Mouse (Mus musculus) stomach, postnatal 0 days (tissue): ENCODE measurements at regions not wholly inside any gene's neighbourhood (a gene's known extent, or its start where the extent isn't known, plus 50 kb on each side); places are given as distances from the start of the nearest gene placed in this dataset.

Experiments
- CTCF ChIP-seq: IDR thresholded peaks from 2 replicates; pipeline ENCODE4 v1.5.1; 2016; ENCODE audit warnings: antibody characterized with exemption, low read depth, mild to moderate bottlenecking, moderate library complexity
- EP300 ChIP-seq: optimal IDR thresholded peaks from 2 replicates; pipeline ENCODE3; 2016; ENCODE audit warnings: antibody characterized with exemption

- TF ChIP-seq EP300 (no peak), CTCF (no peak)
These were observed 2102.4 kb upstream of the Aga start for GRCm38 (mm10) chr8:51409123-51409522.
